12 mouse cellular contexts compared by ENCODE assay signal in genomic region chr14:47578086-47578485, GRCm38 (mm10). TPM values are rescaled to one million over a fixed set of nuclear protein-coding genes. Genes with fewer than 3 reads are reported as not detected.
DNase-seq lines count a peak whose midpoint lies in the region; TF ChIP-seq lines count a peak whose summit lies in the region.
"Had no signal": no experiment of that assay in that cellular context is flagged by ENCODE, and none has a peak within 500 bp of the region (broad histone marks: within the 10 kb centered on the region; RNA-seq: fewer than 3 reads in every experiment).

No protein-coding gene starts in this region.

- WGBS in lung, adult 2 months = 67% methylated on average over 2 of the region's 2 CpGs

- peak; percentile 25 for DNase-seq in heart, postnatal 4 days
- no peak for DNase-seq in heart, adult 11 months
- peak; percentile 60 for DNase-seq in lung, postnatal 36 days
- DNase-seq in lung, adult 2 months = no peak
- peak; percentile 78 for DNase-seq in adrenal gland, postnatal 10 days
- DNase-seq in cerebellum, postnatal 25 days = peak; percentile 48 to 69
- no peak for DNase-seq in thymus, adult 18-20 months
- no peak for DNase-seq in urinary bladder, postnatal 14 days (ENCODE audit: low spot score)
- DNase-seq: spleen, adult 18-20 months had no signal

- no peaks in the 10 kb centered on the region for H3K4me1 ChIP-seq in lung, adult 2 months (ENCODE audit: control insufficient read depth, insufficient read depth, low read length)
- H3K4me1 ChIP-seq: embryonic facial prominence, embryonic 12.5 days; forebrain, embryonic 13.5 days; hindbrain, embryonic 13.5 days had no signal

- TF ChIP-seq POLR2A in lung, adult 2 months (IDR thresholded peaks at IDR 0.05; ENCODE audit: borderline replicate concordance, extremely low read depth, low read depth, low read length) = no peak

- no peak overlapping the region for H3K4me3 ChIP-seq in lung, adult 2 months (replicated peaks; ENCODE audit: extremely low read depth, low read depth, low read length)
- H3K4me3 ChIP-seq: embryonic facial prominence, embryonic 12.5 days; forebrain, embryonic 13.5 days; hindbrain, embryonic 13.5 days had no signal

- no peak for TF ChIP-seq CTCF in lung, adult 2 months (IDR thresholded peaks at IDR 0.05; ENCODE audit: insufficient read depth, low read length)

RNA-seq across cellular contexts. Expression of gene Atg14, which starts 7.6 kb away (rescaled TPM):
- total RNA-seq in heart, postnatal 4 days (2021) = 1 to 10 TPM; 6.9 to 7.0 TPM
- 8.9 and 11.4 TPM in 2 replicates for polyA plus RNA-seq in lung, adult 2 months (2012; rRNA removed)
- 10 to 100 TPM; 10.3 to 14.2 TPM for total RNA-seq in adrenal gland, postnatal 10 days (2021)

Comparison
In these comparisons a context has a peak if more than half of its experiments do, and no peak if none do; other contexts are left out.
1. DNase-seq: peak in heart, postnatal 4 days (single experiment), lung, postnatal 36 days (single experiment), adrenal gland, postnatal 10 days (single experiment) and cerebellum, postnatal 25 days (2 of 2); none in heart, adult 11 months (single experiment), lung, adult 2 months (single experiment), thymus, adult 18-20 months (0 of 2) and urinary bladder, postnatal 14 days (single experiment).